Mouse (Mus musculus) midbrain, embryonic 14.5 days (tissue): ENCODE data around the gene Qser1. TPM values are rescaled to one million over a fixed set of nuclear protein-coding genes. Genes with fewer than 3 reads are reported as not detected.
"Not testable (repeated sequence)": the region's sequence is repeated elsewhere in the genome, so short reads cannot be mapped to it uniquely, and the experiment has no call there.

Experiments
- ATAC-seq: fragments of 200-750 bp; cut with Nextera tagmentation; 2 replicates; pipeline ENCODE4 v1.8.0; 2017; ENCODE audit warnings: moderate number of reproducible peaks, moderate library complexity; ENCODE audit not compliant: low FRiP score, low TSS enrichment
- DNase-seq: peaks from one replicate; pipeline ENCODE4 v3.0.0-alpha.2; 2015
- H3K27ac ChIP-seq: fragments of 300-500 bp; sonication (generic); replicated peaks from 2 replicates; pipeline ENCODE4 v1.5.1; 2014; ENCODE audit warnings: mild to moderate bottlenecking, low read depth, low read length, moderate library complexity
- H3K27me3 ChIP-seq: fragments of 300-500 bp; sonication (generic); 2 replicates; pipeline ENCODE4 v1.6.1; 2014; ENCODE audit warnings: low read length, control low read depth, mixed read lengths; ENCODE audit not compliant: control insufficient read depth, insufficient read depth
- H3K36me3 ChIP-seq: fragments of 300-500 bp; sonication (generic); 2 replicates; pipeline ENCODE4 v1.6.1; 2014; ENCODE audit warnings: low read length, control low read depth; ENCODE audit not compliant: control insufficient read depth, insufficient read depth
- H3K4me1 ChIP-seq: fragments of 300-500 bp; sonication (generic); 2 replicates; pipeline ENCODE4 v1.6.1; 2014; ENCODE audit warnings: mild to moderate bottlenecking, antibody characterized with exemption, low read length, control low read depth; ENCODE audit not compliant: control insufficient read depth, insufficient read depth
- H3K4me2 ChIP-seq: fragments of 300-500 bp; sonication (generic); 2 replicates; pipeline ENCODE4 v1.6.1; 2014; ENCODE audit warnings: mild to moderate bottlenecking, low read length, moderate library complexity
- H3K4me3 ChIP-seq: fragments of 300-500 bp; sonication (generic); replicated peaks from 2 replicates; pipeline ENCODE4 v1.5.1; 2014; ENCODE audit warnings: low read depth, low read length
- H3K9ac ChIP-seq: fragments of 300-500 bp; sonication (generic); replicated peaks from 2 replicates; pipeline ENCODE4 v1.6.1; 2014; ENCODE audit warnings: mild to moderate bottlenecking, low read length, moderate library complexity
- H3K9me3 ChIP-seq: fragments of 300-500 bp; sonication (generic); 2 replicates; pipeline ENCODE4 v1.6.1; 2016; ENCODE audit warnings: low read length, control low read depth, mixed read lengths; ENCODE audit not compliant: control insufficient read depth
- WGBS: fragments of 180-500 bp; shearing (Covaris S2); extraction: QIAGEN DNeasy Blood & Tissue Kit; methylation state at CpG from one replicate; pipeline ENCODE4 v1.1.7; 2014; 5-methylcytosine and 5-hydroxymethylcytosine counted together
- polyA plus RNA-seq: library from polyadenylated mRNA; unstranded; fragments of >200 nt; fragmentation: Nextera tagmentation; extraction: Ambion mirVana; gene quantifications from 2 replicates; pipeline ENCODE4 v1.2.1, GENCODE M21; 2014

Qser1 gene
- polyA plus RNA-seq, 1 experiment from 2014 or later: 13.9 TPM

GRCm38 (mm10) chr2:104840974-104841373 is 24.4 kb upstream of the Qser1 start:
- H3K9ac ChIP-seq: no peak overlapping the region
- ATAC-seq (no peak), DNase-seq (no peak)
- no peaks in the 10 kb centered on the region for H3K4me1 ChIP-seq
- no peak overlapping the region for H3K4me2 ChIP-seq
- no peaks in the 10 kb centered on the region for H3K36me3 ChIP-seq
- H3K4me3 ChIP-seq: no peak overlapping the region
- no peaks in the 10 kb centered on the region for H3K9me3 ChIP-seq
- H3K27ac ChIP-seq: no peak overlapping the region
- H3K27me3 ChIP-seq: no peaks in the 10 kb centered on the region

GRCm38 (mm10) chr2:104832486-104832885 is 15.9 kb upstream of the Qser1 start:
- no peaks in the 10 kb centered on the region for H3K9me3 ChIP-seq
- WGBS: 90% methylated on average over 2 of the region's 2 CpGs
- no peak overlapping the region for H3K4me3 ChIP-seq
- no peaks in the 10 kb centered on the region for H3K27me3 ChIP-seq
- no peak overlapping the region for H3K27ac ChIP-seq
- no peak overlapping the region for H3K4me2 ChIP-seq
- H3K9ac ChIP-seq: no peak overlapping the region
- H3K4me1 ChIP-seq: no peaks in the 10 kb centered on the region
- H3K36me3 ChIP-seq: no peaks in the 10 kb centered on the region
- DNase-seq (no peak), ATAC-seq (no peak)

- Histone ChIP-seq H3K9ac (no peak overlapping the region), H3K27ac (no peak overlapping the region), H3K4me3 (no peak overlapping the region), H3K9me3 (no peaks in the 10 kb centered on the region), H3K4me2 (no peak overlapping the region), H3K27me3 (no peaks in the 10 kb centered on the region), H3K36me3 (no peaks in the 10 kb centered on the region), H3K4me1 (no peaks in the 10 kb centered on the region)
- no peak for DNase-seq
- 84% methylated on average over 4 of the region's 4 CpGs for WGBS
- no peak for ATAC-seq
Measured at GRCm38 (mm10) chr2:104826191-104826590, 9.6 kb upstream of the Qser1 start.

GRCm38 (mm10) chr2:104818763-104819162 is 2.2 kb upstream of the Qser1 start:
- H3K27ac ChIP-seq, H3K4me3 ChIP-seq, H3K36me3 ChIP-seq, H3K9me3 ChIP-seq, ATAC-seq, H3K27me3 ChIP-seq, H3K9ac ChIP-seq, DNase-seq, H3K4me2 ChIP-seq: not testable (repeated sequence)
- H3K4me1 ChIP-seq: peaks cover 21% of the 10 kb centered on the region
- 90% methylated on average over 3 of the region's 3 CpGs for WGBS

- DNase-seq (no peak), ATAC-seq (no peak)
- no peaks in the 10 kb centered on the region for H3K27me3 ChIP-seq
- peak overlapping the region; percentile 95 for H3K4me3 ChIP-seq
- 2% methylated on average over 15 of the region's 15 CpGs for WGBS
- H3K4me2 ChIP-seq: peak overlapping the region; percentile 66
- H3K4me1 ChIP-seq: peaks cover 23% of the 10 kb centered on the region
- H3K36me3 ChIP-seq: no peaks in the 10 kb centered on the region
- H3K27ac ChIP-seq: peak overlapping the region; percentile 96; the same call in 1 of the 2 replicates
- H3K9me3 ChIP-seq: no peaks in the 10 kb centered on the region
- peak overlapping the region; percentile 99 for H3K9ac ChIP-seq
Measured at GRCm38 (mm10) chr2:104817555-104818330, 1.2 kb upstream of the Qser1 start.

GRCm38 (mm10) chr2:104816866-104817439 is 393 bp upstream of the Qser1 start:
- H3K9ac ChIP-seq: peak overlapping the region; percentile 99
- ATAC-seq (peak; percentile 94), DNase-seq (peak; percentile 95)
- H3K9me3 ChIP-seq: no peaks in the 10 kb centered on the region
- H3K4me2 ChIP-seq: peak overlapping the region; percentile 66
- H3K4me1 ChIP-seq: peaks cover 23% of the 10 kb centered on the region
- H3K27me3 ChIP-seq: no peaks in the 10 kb centered on the region
- peak overlapping the region; percentile 96 for H3K27ac ChIP-seq
- 1% methylated on average over 46 of the region's 51 CpGs for WGBS
- H3K4me3 ChIP-seq: peak overlapping the region; percentile 95
- no peaks in the 10 kb centered on the region for H3K36me3 ChIP-seq

GRCm38 (mm10) chr2:104815561-104816370 is 794 bp downstream of the Qser1 start:
- ATAC-seq: peak; percentile 32
- Histone ChIP-seq H3K27me3 (no peaks in the 10 kb centered on the region), H3K27ac (peak overlapping the region; percentile 96), H3K9me3 (no peaks in the 10 kb centered on the region), H3K4me1 (peaks cover 23% of the 10 kb centered on the region), H3K36me3 (no peaks in the 10 kb centered on the region), H3K9ac (peak overlapping the region; percentile 99), H3K4me2 (peak overlapping the region; percentile 66), H3K4me3 (peak overlapping the region; percentile 95)
- DNase-seq: peak; percentile 65
- WGBS: under 1% methylated on average over 33 of the region's 33 CpGs

GRCm38 (mm10) chr2:104814181-104814951 is 2.2 kb downstream of the Qser1 start:
- 47% methylated on average over 5 of the region's 5 CpGs for WGBS
- Histone ChIP-seq H3K27ac (no peak overlapping the region), H3K4me1 (peaks cover 23% of the 10 kb centered on the region), H3K36me3 (no peaks in the 10 kb centered on the region), H3K4me2 (peak overlapping the region; percentile 66), H3K9ac (no peak overlapping the region), H3K4me3 (peak overlapping the region; percentile 95), H3K9me3 (no peaks in the 10 kb centered on the region), H3K27me3 (no peaks in the 10 kb centered on the region)
- peak; percentile 61 for DNase-seq
- no peak for ATAC-seq
